ENCODE assay signal across 8 mouse cellular contexts in the genomic region with DNA sequence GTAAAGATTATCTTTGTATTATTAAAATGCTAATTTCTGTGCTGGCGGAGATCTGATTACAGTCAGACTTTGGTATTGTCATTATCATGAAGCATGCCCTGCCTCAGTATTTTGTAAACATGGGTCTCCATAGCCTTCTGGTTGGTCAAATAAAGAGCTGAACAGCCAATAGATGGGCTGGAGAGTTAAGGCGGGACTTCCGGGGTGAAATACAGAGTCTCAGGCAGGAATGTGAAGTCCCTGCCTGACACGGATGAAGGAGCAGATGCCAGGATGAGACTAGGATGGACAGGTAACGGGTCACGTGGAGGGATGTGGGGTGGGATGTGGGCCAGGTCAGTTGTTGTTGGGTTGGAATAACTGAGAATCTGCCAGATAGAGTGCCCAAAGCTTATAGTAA. TPM values are rescaled to one million over a fixed set of nuclear protein-coding genes. Genes with fewer than 3 reads are reported as not detected.
DNase-seq lines count a peak whose midpoint lies in the region; ATAC-seq and TF ChIP-seq lines count a peak whose summit lies in the region.

A gene (plus strand): TSS at position 211 of the 400 bp plus-strand sequence.

- 66% methylated on average over 6 of the region's 6 CpGs for WGBS in kidney, adult 2 months
- 75% methylated on average over 6 of the region's 6 CpGs for WGBS in forebrain, embryonic 14.5 days
- WGBS in hindbrain, embryonic 11.5 days, result 77% methylated on average over 6 of the region's 6 CpGs
- 77% methylated on average over 6 of the region's 6 CpGs for WGBS in liver, embryonic 12.5 days (ENCODE audit: insufficient replicate concordance)
- WGBS in stomach, postnatal 0 days, result 83% methylated on average over 6 of the region's 6 CpGs

- peaks cover 14% of the 10 kb centered on the region; the same call in 1 of the 2 replicates for H3K4me1 ChIP-seq in kidney, adult 2 months (ENCODE audit: control insufficient read depth, insufficient read depth, low read length)
- peaks cover 12% of the 10 kb centered on the region for H3K4me1 ChIP-seq in forebrain, embryonic 14.5 days (ENCODE audit: control insufficient read depth, insufficient read depth, low read length)
- no peaks in the 10 kb centered on the region; the same call in 1 of the 2 replicates for H3K4me1 ChIP-seq in hindbrain, embryonic 11.5 days (replicated peaks; ENCODE audit: control insufficient read depth, insufficient read depth, low read length)
- peaks cover 36% of the 10 kb centered on the region for H3K4me1 ChIP-seq in liver, embryonic 12.5 days
- 0 out of 2 replicates have a peak, but pooled peaks cover 2% of the 10 kb centered on the region for H3K4me1 ChIP-seq in stomach, postnatal 0 days (replicated peaks; ENCODE audit: control insufficient read depth, insufficient read depth)

- TF ChIP-seq CTCF in kidney, adult 2 months (conservative IDR thresholded peaks at IDR 0.05; ENCODE audit: insufficient read depth, insufficient read length, low read depth, low read length), result no peak
- no peak for TF ChIP-seq CTCF in stomach, postnatal 0 days (IDR thresholded peaks at IDR 0.05; ENCODE audit: low read depth)

- no peak within 1 kb of the TSS for H3K4me2 ChIP-seq in forebrain, embryonic 14.5 days (ENCODE audit: low read length)
- H3K4me2 ChIP-seq in hindbrain, embryonic 11.5 days (replicated peaks; ENCODE audit: low read depth, low read length), result no peak within 1 kb of the TSS
- no peak within 1 kb of the TSS for H3K4me2 ChIP-seq in liver, embryonic 12.5 days
- no peak within 1 kb of the TSS for H3K4me2 ChIP-seq in stomach, postnatal 0 days (replicated peaks; ENCODE audit: low read depth)

- peak; percentile 39 for DNase-seq in kidney, adult 2 months
- no peak for DNase-seq in kidney, postnatal 14 days
- DNase-seq in R1 (ENCODE audit: low read depth, low spot score), result peak; percentile 86
- no peak for DNase-seq in forebrain, embryonic 14.5 days (ENCODE audit: low spot score)
- no peak for DNase-seq in hindbrain, embryonic 11.5 days (ENCODE audit: low spot score)
- DNase-seq in stomach, postnatal 0 days (ENCODE audit: low spot score), result no peak
- DNase-seq in ovary, adult 18-20 months (ENCODE audit: low spot score), result no peak

- H3K27ac ChIP-seq in kidney, adult 2 months (ENCODE audit: insufficient read depth, low read depth, low read length), result no peak within 1 kb of the TSS
- no peak within 1 kb of the TSS for H3K27ac ChIP-seq in forebrain, embryonic 14.5 days (ENCODE audit: low read depth, low read length)
- no peak within 1 kb of the TSS for H3K27ac ChIP-seq in hindbrain, embryonic 11.5 days (ENCODE audit: low read depth, low read length)
- no peak within 1 kb of the TSS for H3K27ac ChIP-seq in liver, embryonic 12.5 days
- H3K27ac ChIP-seq in stomach, postnatal 0 days (replicated peaks), result no peak within 1 kb of the TSS

- TF ChIP-seq EP300 in stomach, postnatal 0 days (optimal IDR thresholded peaks at IDR 0.05), result no peak

- H3K4me3 ChIP-seq in kidney, adult 2 months (ENCODE audit: insufficient read depth, low read depth, low read length), result no peak within 1 kb of the TSS
- H3K4me3 ChIP-seq in forebrain, embryonic 14.5 days (ENCODE audit: low read depth, low read length), result no peak within 1 kb of the TSS
- H3K4me3 ChIP-seq in hindbrain, embryonic 11.5 days (ENCODE audit: low read depth, low read length), result no peak within 1 kb of the TSS
- no peak within 1 kb of the TSS for H3K4me3 ChIP-seq in liver, embryonic 12.5 days
- H3K4me3 ChIP-seq in stomach, postnatal 0 days (ENCODE audit: low read depth, low read length), result no peak within 1 kb of the TSS

- H3K27me3 ChIP-seq in kidney, adult 2 months (replicated peaks; ENCODE audit: control insufficient read depth, insufficient read depth, low read length), result no peaks in the 10 kb centered on the region
- H3K27me3 ChIP-seq in forebrain, embryonic 14.5 days (replicated peaks; ENCODE audit: control insufficient read depth, insufficient read depth, low read length), result no peaks in the 10 kb centered on the region
- no peaks in the 10 kb centered on the region for H3K27me3 ChIP-seq in hindbrain, embryonic 11.5 days (ENCODE audit: control insufficient read depth, insufficient read depth, low read length)
- H3K27me3 ChIP-seq in liver, embryonic 12.5 days (replicated peaks), result no peaks in the 10 kb centered on the region
- no peaks in the 10 kb centered on the region for H3K27me3 ChIP-seq in stomach, postnatal 0 days (ENCODE audit: control insufficient read depth, insufficient read depth, low read length)

- ATAC-seq in forebrain, embryonic 14.5 days, result no peak
- no peak for ATAC-seq in hindbrain, embryonic 11.5 days (ENCODE audit: low FRiP score)
- ATAC-seq in liver, embryonic 12.5 days, result no peak
- no peak for ATAC-seq in stomach, postnatal 0 days (ENCODE audit: low FRiP score, low TSS enrichment)

- H3K36me3 ChIP-seq in kidney, adult 2 months (ENCODE audit: control insufficient read depth, insufficient read depth, low read length), result no peaks in the 10 kb centered on the region; the same call in 1 of the 2 replicates
- H3K36me3 ChIP-seq in forebrain, embryonic 14.5 days (ENCODE audit: control insufficient read depth, insufficient read depth, low read length), result peaks cover 26% of the 10 kb centered on the region
- no peaks in the 10 kb centered on the region for H3K36me3 ChIP-seq in hindbrain, embryonic 11.5 days (ENCODE audit: control insufficient read depth, insufficient read depth, low read length)
- peaks cover 26% of the 10 kb centered on the region for H3K36me3 ChIP-seq in liver, embryonic 12.5 days
- H3K36me3 ChIP-seq in stomach, postnatal 0 days (ENCODE audit: control insufficient read depth, insufficient read depth, low read length), result peaks cover 6% of the 10 kb centered on the region; the same call in 1 of the 2 replicates

- no peak for TF ChIP-seq POLR2A in kidney, adult 2 months (IDR thresholded peaks at IDR 0.05; ENCODE audit: low read depth, low read length)

- no peaks in the 10 kb centered on the region for H3K9me3 ChIP-seq in forebrain, embryonic 14.5 days (replicated peaks; ENCODE audit: control insufficient read depth, low read length)
- no peaks in the 10 kb centered on the region for H3K9me3 ChIP-seq in hindbrain, embryonic 11.5 days (ENCODE audit: control insufficient read depth, low read length)
- no peaks in the 10 kb centered on the region for H3K9me3 ChIP-seq in liver, embryonic 12.5 days (replicated peaks)
- H3K9me3 ChIP-seq in stomach, postnatal 0 days (ENCODE audit: control insufficient read depth, low read length), result no peaks in the 10 kb centered on the region

- H3K9ac ChIP-seq in forebrain, embryonic 14.5 days (ENCODE audit: low read length), result no peak within 1 kb of the TSS
- no peak within 1 kb of the TSS for H3K9ac ChIP-seq in hindbrain, embryonic 11.5 days (ENCODE audit: low read depth, low read length)
- no peak within 1 kb of the TSS for H3K9ac ChIP-seq in liver, embryonic 12.5 days
- no peak within 1 kb of the TSS for H3K9ac ChIP-seq in stomach, postnatal 0 days (ENCODE audit: low read length)

RNA-seq across cellular contexts. Expression of the gene that starts here (rescaled TPM):
- 43.7 and 46.3 TPM in 2 replicates for polyA plus RNA-seq in kidney, adult 2 months (2012; rRNA removed)
- polyA plus RNA-seq in forebrain, embryonic 14.5 days (2014; fragmentation: Nextera tagmentation; extraction: Ambion mirVana), result 95.0 and 113 TPM in 2 replicates
- polyA plus RNA-seq in hindbrain, embryonic 11.5 days (2014; fragmentation: Nextera tagmentation; extraction: Ambion mirVana), result 89.7 and 101 TPM in 2 replicates
- polyA plus RNA-seq in liver, embryonic 12.5 days (2016; fragmentation: Nextera tagmentation; extraction: Ambion mirVana), result 75.0 and 87.6 TPM in 2 replicates
- polyA plus RNA-seq in stomach, postnatal 0 days (2015; fragmentation: Nextera tagmentation; extraction: Ambion mirVana), result 61.7 and 63.0 TPM in 2 replicates

Comparison
In these comparisons a context has a peak if more than half of its experiments do, and no peak if none do; other contexts are left out.
1. DNase-seq: peak in kidney, adult 2 months (single experiment) and R1 (single experiment); none in kidney, postnatal 14 days (single experiment), forebrain, embryonic 14.5 days (single experiment), hindbrain, embryonic 11.5 days (single experiment), stomach, postnatal 0 days (single experiment) and ovary, adult 18-20 months (single experiment).